Mouse (Mus musculus) MEL (cell line): Measurements from ENCODE around the gene Srsf10. TPM values are rescaled to one million over a fixed set of nuclear protein-coding genes. Genes with fewer than 3 reads are reported as not detected.

Source experiments
- DNase-seq: peaks from one replicate; pipeline ENCODE4 v3.0.0; 2011; ENCODE audit warnings: low read depth, low spot score
- H3K27ac ChIP-seq: 2 replicates; pipeline ENCODE4 v1.5.1; 2012; ENCODE audit warnings: low read depth, mild to moderate bottlenecking, control low read depth, low read length, moderate library complexity; ENCODE audit not compliant: control insufficient read depth
- H3K27me3 ChIP-seq, 2 experiments: fragments of 150-350 bp in 1 of 2; sonication (generic) in 1 of 2; 2 replicates each; pipeline ENCODE4 v1.6.1; 2012; ENCODE audit warnings: low read length in 2 of 2, mild to moderate bottlenecking in 2 of 2, improper control_type of control experiment in 1 of 2, moderate library complexity in 1 of 2; ENCODE audit not compliant: insufficient read depth in 2 of 2, control insufficient read depth in 1 of 2
- H3K36me3 ChIP-seq, 2 experiments: 2 replicates each; pipeline ENCODE4 v1.6.1; 2012 to 2014; ENCODE audit warnings: low read length in 2 of 2, improper control_type of control experiment in 1 of 2, inconsistent platforms in 1 of 2, mild to moderate bottlenecking in 1 of 2; ENCODE audit not compliant: insufficient read depth in 2 of 2, control insufficient read depth in 1 of 2
- H3K4me1 ChIP-seq, 2 experiments: fragments of 150-350 bp in 1 of 2; sonication (generic) in 1 of 2; 2 replicates each; pipeline ENCODE4 v1.6.1; 2012; ENCODE audit warnings: low read length in 2 of 2, improper control_type of control experiment in 1 of 2, mild to moderate bottlenecking in 1 of 2; ENCODE audit not compliant: insufficient read depth in 2 of 2, control insufficient read depth in 1 of 2
- H3K4me3 ChIP-seq, 2 experiments: fragments of 150-350 bp in 1 of 2; sonication (generic) in 1 of 2; 2 replicates each; pipeline ENCODE4 v1.5.1; 2012; ENCODE audit warnings: low read depth in 2 of 2, low read length in 2 of 2, mild to moderate bottlenecking in 2 of 2, moderate library complexity in 2 of 2, control low read depth in 1 of 2, improper control_type of control experiment in 1 of 2; ENCODE audit not compliant: control insufficient read depth in 1 of 2, insufficient read depth in 1 of 2
- H3K79me2 ChIP-seq: 2 replicates; pipeline ENCODE4 v1.6.1; 2012; ENCODE audit warnings: mild to moderate bottlenecking, low read length, moderate library complexity; ENCODE audit not compliant: control insufficient read depth, poor library complexity, insufficient read depth
- H3K9ac ChIP-seq: 2 replicates; pipeline ENCODE4 v1.6.1; 2012; ENCODE audit warnings: low read depth, mild to moderate bottlenecking, control low read depth, low read length, moderate library complexity; ENCODE audit not compliant: control insufficient read depth, poor library complexity, severe bottlenecking
- H3K9me3 ChIP-seq: fragments of 150-350 bp; sonication (generic); replicated peaks from 2 replicates; pipeline ENCODE4 v1.6.1; 2012; ENCODE audit warnings: mild to moderate bottlenecking, low read length, improper control_type of control experiment, moderate library complexity; ENCODE audit not compliant: insufficient read depth
- BHLHE40 ChIP-seq: IDR thresholded peaks from 2 replicates; pipeline ENCODE4 v1.6.1; 2012; ENCODE audit warnings: low read depth, mild to moderate bottlenecking, inconsistent platforms, low read length, improper control_type of control experiment, borderline replicate concordance
- ELF1 ChIP-seq: IDR thresholded peaks from 2 replicates; pipeline ENCODE4 v1.6.1; 2014; ENCODE audit warnings: low read depth, mild to moderate bottlenecking, inconsistent platforms, low read length, improper control_type of control experiment, moderate library complexity
- ETS1 ChIP-seq: IDR thresholded peaks from 2 replicates; pipeline ENCODE4 v1.6.1; 2012; ENCODE audit warnings: low read depth, mild to moderate bottlenecking, inconsistent platforms, low read length, improper control_type of control experiment, moderate library complexity
- GATA1 ChIP-seq: IDR thresholded peaks from 2 replicates; pipeline ENCODE4 v1.6.1; 2011; ENCODE audit warnings: low read depth, low read length, improper control_type of control experiment
- HCFC1 ChIP-seq: IDR thresholded peaks from 2 replicates; pipeline ENCODE4 v1.6.1; 2012; ENCODE audit warnings: low read depth, mild to moderate bottlenecking, inconsistent platforms, low read length, improper control_type of control experiment, moderate library complexity
- MAX ChIP-seq: IDR thresholded peaks from 2 replicates; pipeline ENCODE4 v1.6.1; 2011; ENCODE audit warnings: low read length, improper control_type of control experiment
- MXI1 ChIP-seq: IDR thresholded peaks from 2 replicates; pipeline ENCODE4 v1.6.1; 2011; ENCODE audit warnings: mild to moderate bottlenecking, low read depth, low read length, improper control_type of control experiment
- MYC ChIP-seq: IDR thresholded peaks from 2 replicates; pipeline ENCODE4 v1.6.1; 2011; ENCODE audit warnings: low read depth, mild to moderate bottlenecking, low read length, improper control_type of control experiment, moderate library complexity
- NELFE ChIP-seq: IDR thresholded peaks from 2 replicates; pipeline ENCODE4 v1.6.1; 2011; ENCODE audit warnings: low read depth, low read length, improper control_type of control experiment
- NRF1 ChIP-seq: IDR thresholded peaks from 2 replicates; pipeline ENCODE4 v1.6.1; 2014; ENCODE audit warnings: low read depth, mild to moderate bottlenecking, inconsistent platforms, low read length, improper control_type of control experiment, moderate library complexity; ENCODE audit not compliant: poor library complexity, insufficient read depth, severe bottlenecking
- RCOR1 ChIP-seq: IDR thresholded peaks from 2 replicates; pipeline ENCODE4 v1.6.1; 2012; ENCODE audit warnings: low read depth, mild to moderate bottlenecking, inconsistent platforms, low read length, improper control_type of control experiment
- SIN3A ChIP-seq: IDR thresholded peaks from 2 replicates; pipeline ENCODE4 v1.6.1; 2012; ENCODE audit warnings: low read length, improper control_type of control experiment, inconsistent platforms
- SMC3 ChIP-seq: IDR thresholded peaks from 2 replicates; pipeline ENCODE4 v1.6.1; 2011; ENCODE audit warnings: low read depth, low read length, improper control_type of control experiment
- UBTF ChIP-seq: IDR thresholded peaks from 2 replicates; pipeline ENCODE4 v1.6.1; 2012; ENCODE audit warnings: low read depth, mild to moderate bottlenecking, inconsistent platforms, low read length, improper control_type of control experiment, moderate library complexity, borderline replicate concordance; ENCODE audit not compliant: insufficient read depth
- USF1 ChIP-seq: IDR thresholded peaks from 2 replicates; pipeline ENCODE4 v1.6.1; 2014; ENCODE audit warnings: low read depth, mild to moderate bottlenecking, inconsistent platforms, low read length, improper control_type of control experiment, moderate library complexity
- USF2 ChIP-seq, 2 experiments: IDR thresholded peaks; 2 replicates each; pipeline ENCODE4 v1.6.1; 2011 to 2012; ENCODE audit warnings: improper control_type of control experiment in 2 of 2, low read length in 2 of 2, borderline replicate concordance in 1 of 2, inconsistent platforms in 1 of 2, low read depth in 1 of 2, mild to moderate bottlenecking in 1 of 2; ENCODE audit not compliant: insufficient read depth in 1 of 2
- polyA plus RNA-seq, 2 experiments: library from polyadenylated mRNA; stranded (reverse) in 1 of 2; unstranded in 1 of 2; fragments of >175 nt in 1 of 2; fragments of >200 nt in 1 of 2; gene quantifications; 2 replicates each; pipeline versions ENCODE4 v1.2.1 to v1.2.4; 2012; ENCODE audit warnings: low replicate concordance in 2 of 2, low read depth in 1 of 2; ENCODE audit not compliant: insufficient read length in 2 of 2, insufficient read depth in 1 of 2, missing spikeins in 1 of 2
- total RNA-seq: library from RNA; depleted of rRNA; stranded (reverse); fragments of 300-350 nt; gene quantifications from 2 replicates; pipeline ENCODE4 v1.2.3, GENCODE M21; 2012; rRNA removed

Srsf10 gene
- total and polyA plus RNA-seq, 3 experiments: 142 to 361 (median 222) TPM

DNA sequence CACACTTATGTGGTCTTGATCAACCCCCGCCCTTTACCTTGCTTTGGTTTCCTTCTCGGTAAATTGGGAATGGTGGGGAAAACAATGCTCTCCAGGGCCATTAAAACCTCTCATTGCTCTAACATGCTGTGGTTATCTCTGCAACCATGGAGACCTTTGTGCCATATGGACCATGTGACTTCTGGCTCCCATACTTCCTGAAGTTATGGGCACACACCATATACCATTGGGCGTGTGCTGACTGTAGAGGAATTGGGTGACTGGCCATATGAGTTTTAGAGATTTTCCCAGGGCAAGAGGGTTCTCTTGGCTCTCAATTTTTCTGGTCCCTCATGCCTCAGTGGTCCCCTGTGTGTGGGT, 63.7 kb downstream of the Srsf10 start:
- no peaks in the 10 kb centered on the region for H3K27me3 ChIP-seq
- H3K9ac ChIP-seq: peak overlapping the region; percentile 52
- DNase-seq: no peak
- peaks cover 11% of the 10 kb centered on the region for H3K79me2 ChIP-seq
- H3K9me3 ChIP-seq: no peaks in the 10 kb centered on the region
- H3K4me3 ChIP-seq: peak overlapping the region; percentile 34 to 46
- H3K27ac ChIP-seq: peak overlapping the region; percentile 90
- peaks cover 3 to 26% of the 10 kb centered on the region in 2 experiments for H3K4me1 ChIP-seq
- peaks cover 0 to 20% of the 10 kb centered on the region in 2 experiments; a peak in 2 of 4 replicates for H3K36me3 ChIP-seq
- no peak for TF ChIP-seq HCFC1
- TF ChIP-seq ETS1: 0 out of 2 replicates have a peak, but pooled peaks have one; percentile 9
- TF ChIP-seq UBTF: no peak
- no peak for TF ChIP-seq NRF1
- TF ChIP-seq SMC3: no peak
- TF ChIP-seq BHLHE40: no peak
- TF ChIP-seq ELF1: no peak
- TF ChIP-seq MAX: peak; percentile 70
- TF ChIP-seq GATA1: no peak
- 0 out of 4 replicates have a peak, but pooled peaks of 1 of the 2 experiments have one; percentile 33 for TF ChIP-seq USF2 (IDR thresholded peaks at IDR 0.05; ENCODE audit: borderline replicate concordance in 1 of 2, insufficient read depth in 1 of 2, low read depth in 1 of 2, low read length in 2 of 2)
- peak; percentile 79; the same call in 1 of the 2 replicates for TF ChIP-seq MXI1
- 0 out of 2 replicates have a peak, but pooled peaks have one; percentile 9 for TF ChIP-seq MYC
- peak; percentile 7; the same call in 1 of the 2 replicates for TF ChIP-seq SIN3A
- TF ChIP-seq USF1: peak; percentile 85
- TF ChIP-seq RCOR1: no peak
- TF ChIP-seq NELFE: no peak

Other genes starting within 250 kb of the Srsf10 start
- gene Ifnlr1, start 169.5 kb upstream of the Srsf10 start, total RNA-seq: not detected in 2 replicates
- gene Ifnlr1, start 169.5 kb upstream of the Srsf10 start, polyA plus RNA-seq: under 1 TPM in 1 of 2 experiments, not detected in 1; 0.03 TPM
- not detected in 2 replicates for gene Il22ra1, start 127.6 kb upstream of the Srsf10 start, total RNA-seq
- gene Il22ra1, start 127.6 kb upstream of the Srsf10 start, polyA plus RNA-seq: under 1 TPM in 1 of 2 experiments, not detected in 1; 0.03 TPM
- not detected in 2 replicates for gene Myom3, start 96.0 kb upstream of the Srsf10 start, total RNA-seq
- gene Myom3, start 96.0 kb upstream of the Srsf10 start, polyA plus RNA-seq: not detected
- gene Pnrc2, start 18.1 kb downstream of the Srsf10 start, total RNA-seq: 49.8 and 50.7 TPM in 2 replicates
- gene Pnrc2, start 18.1 kb downstream of the Srsf10 start, polyA plus RNA-seq: 10 to 100 TPM; 48.0 to 76.3 TPM
- 9.8 and 10.2 TPM in 2 replicates for gene Cnr2, start 39.6 kb downstream of the Srsf10 start, total RNA-seq
- 1 to 10 TPM in 1 of 2 experiments, not detected in 1; 6.8 TPM for gene Cnr2, start 39.6 kb downstream of the Srsf10 start, polyA plus RNA-seq
- 26.8 and 33.7 TPM in 2 replicates for gene Fuca1, start 65.0 kb downstream of the Srsf10 start, total RNA-seq
- gene Fuca1, start 65.0 kb downstream of the Srsf10 start, polyA plus RNA-seq: 10 to 100 TPM in 1 of 2 experiments, not detected in 1; 48.6 TPM
- 48.5 and 48.7 TPM in 2 replicates for gene Hmgcl, start 90.7 kb downstream of the Srsf10 start, total RNA-seq
- gene Hmgcl, start 90.7 kb downstream of the Srsf10 start, polyA plus RNA-seq: 10 to 100 TPM in 1 of 2 experiments, not detected in 1; 66.5 TPM
- gene Gale, start 108.0 kb downstream of the Srsf10 start, total RNA-seq: 23.3 and 24.5 TPM in 2 replicates
- gene Gale, start 108.0 kb downstream of the Srsf10 start, polyA plus RNA-seq: 10 to 100 TPM in 1 of 2 experiments, not detected in 1; 31.2 TPM
- 53.8 and 65.1 TPM in 2 replicates for gene Lypla2, start 116.9 kb downstream of the Srsf10 start, total RNA-seq
- 10 to 100 TPM in 1 of 2 experiments, not detected in 1; 95.6 TPM for gene Lypla2, start 116.9 kb downstream of the Srsf10 start, polyA plus RNA-seq
- gene Pithd1, start 131.5 kb downstream of the Srsf10 start, total RNA-seq: 75.5 and 77.7 TPM in 2 replicates
- gene Pithd1, start 131.5 kb downstream of the Srsf10 start, polyA plus RNA-seq: 10 to 100 TPM in 1 of 2 experiments, not detected in 1; 62.8 TPM
- gene Eloa, start 166.0 kb downstream of the Srsf10 start, total RNA-seq: 30.9 and 34.1 TPM in 2 replicates
- gene Eloa, start 166.0 kb downstream of the Srsf10 start, polyA plus RNA-seq: 10 to 100 TPM; 30.8 to 41.4 TPM
- 2,589 and 2,603 TPM in 2 replicates for gene Rpl11, start 197.7 kb downstream of the Srsf10 start, total RNA-seq
- 1,000 to 10,000 TPM in 1 of 2 experiments, not detected in 1; 2,003 TPM for gene Rpl11, start 197.7 kb downstream of the Srsf10 start, polyA plus RNA-seq